Comparison of ENCODE assay signal across 15 mouse cellular contexts in the genomic region with DNA sequence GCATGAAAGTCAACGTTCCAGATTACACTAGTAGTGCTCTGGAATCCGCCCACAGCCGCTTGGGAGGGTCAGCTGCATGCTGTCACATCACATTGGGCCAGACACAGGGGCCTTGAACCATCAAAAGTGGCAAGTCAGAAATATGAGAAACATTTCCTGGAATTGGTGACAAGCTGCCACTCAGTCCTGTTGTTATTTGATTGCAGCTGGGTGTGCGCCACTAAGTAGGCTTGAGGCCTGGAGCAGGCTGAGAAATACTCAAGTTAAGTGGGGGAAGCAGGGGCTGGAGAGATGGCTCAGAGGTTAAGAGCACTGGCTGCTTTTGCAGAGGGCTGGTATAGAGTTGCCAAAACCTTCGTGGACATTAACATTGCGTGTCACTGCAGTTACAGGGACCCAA. TPM values are rescaled to one million over a fixed set of nuclear protein-coding genes. Genes with fewer than 3 reads are reported as not detected.
"Had no signal": no experiment of that assay in that cellular context is flagged by ENCODE, and none has a peak within 500 bp of the region (broad histone marks: within the 10 kb centered on the region; RNA-seq: fewer than 3 reads in every experiment).

No protein-coding gene starts in this region.

- H3K4me2 ChIP-seq: limb, embryonic 13.5 days; midbrain, embryonic 12.5 days; neural tube, embryonic 13.5 days; stomach, embryonic 15.5 days had no signal

- ATAC-seq: intestine, postnatal 0 days; midbrain, embryonic 16.5 days had no signal

- H3K36me3 ChIP-seq: limb, embryonic 13.5 days; midbrain, embryonic 12.5 days; neural tube, embryonic 13.5 days; stomach, embryonic 15.5 days had no signal

- DNase-seq: kidney, adult 9 months; left cerebral cortex, postnatal 4 days; right cerebral cortex, postnatal 14 days; thymus, adult 2 months; thymus, postnatal 25 days had no signal

- H3K27ac ChIP-seq: kidney, postnatal 0 days; limb, embryonic 13.5 days; liver, embryonic 14.5 days; macrophage; midbrain, embryonic 12.5 days; neural tube, embryonic 13.5 days; stomach, embryonic 15.5 days had no signal

- H3K4me3 ChIP-seq: limb, embryonic 13.5 days; midbrain, embryonic 12.5 days; neural tube, embryonic 13.5 days; stomach, embryonic 15.5 days had no signal

- H3K4me1 ChIP-seq: midbrain, embryonic 12.5 days had no signal

- H3K9me3 ChIP-seq: limb, embryonic 13.5 days; midbrain, embryonic 12.5 days; neural tube, embryonic 13.5 days; stomach, embryonic 15.5 days had no signal

- H3K9ac ChIP-seq: limb, embryonic 13.5 days; liver, embryonic 14.5 days; midbrain, embryonic 12.5 days; neural tube, embryonic 13.5 days; stomach, embryonic 15.5 days had no signal

- H3K27me3 ChIP-seq: limb, embryonic 13.5 days; midbrain, embryonic 12.5 days; neural tube, embryonic 13.5 days; stomach, embryonic 15.5 days had no signal

RNA-seq across cellular contexts. Expression of gene Bmp4, which starts 51.2 kb away (rescaled TPM):
- total RNA-seq: megakaryocyte-erythroid progenitor cell, adult 5-6 weeks had no signal
- polyA plus RNA-seq: macrophage had no signal
